ENCODE assay signal across 9 mouse cellular contexts in genomic region chrX:59179081-59179596, GRCm38 (mm10).
DNase-seq lines count a peak whose midpoint lies in the region; ATAC-seq and TF ChIP-seq lines count a peak whose summit lies in the region.
"Had no signal": no experiment of that assay in that cellular context is flagged by ENCODE, and none has a peak within 500 bp of the region (broad histone marks: within the 10 kb centered on the region; RNA-seq: fewer than 3 reads in every experiment).

No protein-coding gene starts in this region.

- intact Hi-C loops in heart, postnatal 10 days (cut with DNase I) = loop anchor here (5.0 to 10.0 kb wide), 4 partner anchors 364 to 1223 kb away; no protein-coding TSS in a partner anchor
- intact Hi-C loops in left cerebral cortex, postnatal 4 days (cut with DNase I) = loop anchor here (5.0 kb wide), 1 partner anchor 1223 kb away; no protein-coding TSS in a partner anchor

- H3K27me3 ChIP-seq in embryonic facial prominence, embryonic 14.5 days (replicated peaks; ENCODE audit: control insufficient read depth, insufficient read depth, low read length) = no peaks in the 10 kb centered on the region

- no peak for TF ChIP-seq POLR2A in bone marrow macrophage, adult 2 months (IDR thresholded peaks at IDR 0.05; ENCODE audit: borderline replicate concordance, low read depth, low read length)

- H3K9ac ChIP-seq in embryonic facial prominence, embryonic 14.5 days (ENCODE audit: low read depth, low read length) = no peak overlapping the region

- H3K9me3 ChIP-seq in embryonic facial prominence, embryonic 14.5 days (ENCODE audit: control insufficient read depth, low read length) = no peaks in the 10 kb centered on the region

- no peak overlapping the region for H3K4me3 ChIP-seq in bone marrow macrophage, adult 2 months (ENCODE audit: insufficient read depth, low read length)
- no peak overlapping the region for H3K4me3 ChIP-seq in embryonic facial prominence, embryonic 14.5 days (ENCODE audit: low read depth, low read length)

- H3K4me1 ChIP-seq in bone marrow macrophage, adult 2 months (ENCODE audit: control insufficient read depth, insufficient read depth, low read length) = peaks cover 6% of the 10 kb centered on the region
- no peaks in the 10 kb centered on the region for H3K4me1 ChIP-seq in embryonic facial prominence, embryonic 14.5 days (ENCODE audit: control insufficient read depth, insufficient read depth, low read length)

- no peaks in the 10 kb centered on the region for H3K36me3 ChIP-seq in embryonic facial prominence, embryonic 14.5 days (ENCODE audit: control insufficient read depth, insufficient read depth, low read length)

- 24% methylated on average over 3 of the region's 3 CpGs for WGBS in embryonic facial prominence, embryonic 14.5 days

- no peak for TF ChIP-seq CTCF in bone marrow macrophage, adult 2 months (IDR thresholded peaks at IDR 0.05; ENCODE audit: low read depth, low read length)

- DNase-seq in A20 (ENCODE audit: low read depth, low spot score) = peak; percentile 27
- DNase-seq in embryonic facial prominence, embryonic 14.5 days (ENCODE audit: low spot score) = peak; percentile 79
- DNase-seq in heart, postnatal 10 days = peak; percentile 45 to 51
- DNase-seq in left cerebral cortex, postnatal 4 days = peak; percentile 60
- DNase-seq in retina, postnatal 7 days (ENCODE audit: low read depth, low spot score) = peak; percentile 31
- no peak for DNase-seq in thymus, postnatal 0 days (ENCODE audit: low spot score)

- peak; percentile 82 for ATAC-seq in embryonic facial prominence, embryonic 14.5 days (ENCODE audit: low read depth)
- ATAC-seq in megakaryocyte-erythroid progenitor cell, adult 5-6 weeks (replicated peaks; ENCODE audit: low FRiP score, low TSS enrichment, poor library complexity, severe bottlenecking) = no peak

- H3K27ac ChIP-seq in bone marrow macrophage, adult 2 months (ENCODE audit: insufficient read depth, low read depth, low read length) = peak overlapping the region; percentile 28; the same call in 1 of the 2 replicates
- no peak overlapping the region for H3K27ac ChIP-seq in embryonic facial prominence, embryonic 14.5 days (replicated peaks; ENCODE audit: low read depth, low read length)
- H3K27ac ChIP-seq: macrophage had no signal

- H3K4me2 ChIP-seq in embryonic facial prominence, embryonic 14.5 days (ENCODE audit: low read depth, low read length) = no peak overlapping the region
